Mouse (Mus musculus) neural tube, embryonic 14.5 days (tissue): ENCODE data around the gene Acin1. TPM values are rescaled to one million over a fixed set of nuclear protein-coding genes. Genes with fewer than 3 reads are reported as not detected.

Experiments used
- ATAC-seq: fragments of 200-750 bp; cut with Nextera tagmentation; 2 replicates; pipeline ENCODE4 v1.8.0; 2017; ENCODE audit warnings: low read depth, mild to moderate bottlenecking, moderate TSS enrichment, moderate library complexity
- H3K27ac ChIP-seq: fragments of 300-500 bp; sonication (generic); 2 replicates; pipeline ENCODE4 v1.5.1; 2014; ENCODE audit warnings: low read depth, mild to moderate bottlenecking, control low read depth, low read length, moderate library complexity, mixed read lengths
- H3K27me3 ChIP-seq: fragments of 300-500 bp; sonication (generic); 2 replicates; pipeline ENCODE4 v1.6.1; 2014; ENCODE audit warnings: low read length; ENCODE audit not compliant: control insufficient read depth, insufficient read depth
- H3K36me3 ChIP-seq: fragments of 300-500 bp; sonication (generic); 2 replicates; pipeline ENCODE4 v1.6.1; 2014; ENCODE audit warnings: low read length, mixed read lengths; ENCODE audit not compliant: control insufficient read depth, insufficient read depth
- H3K4me1 ChIP-seq: fragments of 300-500 bp; sonication (generic); 2 replicates; pipeline ENCODE4 v1.6.1; 2014; ENCODE audit warnings: low read length; ENCODE audit not compliant: control insufficient read depth, insufficient read depth
- H3K4me2 ChIP-seq: fragments of 300-500 bp; sonication (generic); 2 replicates; pipeline ENCODE4 v1.6.1; 2014; ENCODE audit warnings: mild to moderate bottlenecking, low read depth, low read length, control low read depth
- H3K4me3 ChIP-seq: fragments of 300-500 bp; sonication (generic); 2 replicates; pipeline ENCODE4 v1.5.1; 2014; ENCODE audit warnings: low read depth, low read length, control low read depth, mixed read lengths
- H3K9ac ChIP-seq: fragments of 300-500 bp; sonication (generic); replicated peaks from 2 replicates; pipeline ENCODE4 v1.6.1; 2014; ENCODE audit warnings: low read depth, mild to moderate bottlenecking, control low read depth, low read length, mixed read lengths
- H3K9me3 ChIP-seq: fragments of 300-500 bp; sonication (generic); 2 replicates; pipeline ENCODE4 v1.6.1; 2016; ENCODE audit warnings: low read length; ENCODE audit not compliant: control insufficient read depth
- WGBS: fragments of 180-500 bp; shearing (Covaris S2); extraction: QIAGEN DNeasy Blood & Tissue Kit; methylation state at CpG from one replicate; pipeline ENCODE4 v1.1.7; 2014; 5-methylcytosine and 5-hydroxymethylcytosine counted together
- polyA plus RNA-seq: library from polyadenylated mRNA; unstranded; fragments of >200 nt; fragmentation: Nextera tagmentation; extraction: Ambion mirVana; gene quantifications from 2 replicates; pipeline ENCODE4 v1.2.1, GENCODE M21; 2014

Acin1 gene
- polyA plus RNA-seq, 1 experiment from 2014 or later, result 118 TPM

GRCm38 (mm10) chr14:54630583-54631239 lies 56.0 kb downstream of the Acin1 start:
- Histone ChIP-seq H3K36me3 (peaks cover 26% of the 10 kb centered on the region), H3K4me1 (no peaks in the 10 kb centered on the region), H3K27ac (no peak overlapping the region), H3K4me2 (no peak overlapping the region), H3K9ac (no peak overlapping the region), H3K27me3 (no peaks in the 10 kb centered on the region), H3K9me3 (no peaks in the 10 kb centered on the region), H3K4me3 (no peak overlapping the region)
- ATAC-seq, result peak; percentile 57
- 73% methylated on average over 11 of the region's 11 CpGs for WGBS

- no peaks in the 10 kb centered on the region for H3K9me3 ChIP-seq
- H3K4me2 ChIP-seq, result no peak overlapping the region
- no peak overlapping the region for H3K9ac ChIP-seq
- H3K36me3 ChIP-seq, result peaks cover 26% of the 10 kb centered on the region
- H3K4me3 ChIP-seq, result no peak overlapping the region
- no peak overlapping the region for H3K27ac ChIP-seq
- WGBS, result 95% methylated on average over 2 of the region's 2 CpGs
- ATAC-seq, result no peak
- no peaks in the 10 kb centered on the region for H3K4me1 ChIP-seq
- H3K27me3 ChIP-seq, result no peaks in the 10 kb centered on the region
Observed at GRCm38 (mm10) chr14:54629797-54630196, 56.9 kb downstream of the Acin1 start.

GRCm38 (mm10) chr14:54628103-54628502 lies 58.6 kb downstream of the Acin1 start:
- no peak for ATAC-seq
- Histone ChIP-seq H3K4me1 (no peaks in the 10 kb centered on the region), H3K9ac (no peak overlapping the region), H3K9me3 (no peaks in the 10 kb centered on the region), H3K27me3 (no peaks in the 10 kb centered on the region), H3K4me3 (no peak overlapping the region), H3K36me3 (peaks cover 18% of the 10 kb centered on the region), H3K4me2 (no peak overlapping the region), H3K27ac (no peak overlapping the region)
- 72% methylated on average over 5 of the region's 5 CpGs for WGBS

DNA sequence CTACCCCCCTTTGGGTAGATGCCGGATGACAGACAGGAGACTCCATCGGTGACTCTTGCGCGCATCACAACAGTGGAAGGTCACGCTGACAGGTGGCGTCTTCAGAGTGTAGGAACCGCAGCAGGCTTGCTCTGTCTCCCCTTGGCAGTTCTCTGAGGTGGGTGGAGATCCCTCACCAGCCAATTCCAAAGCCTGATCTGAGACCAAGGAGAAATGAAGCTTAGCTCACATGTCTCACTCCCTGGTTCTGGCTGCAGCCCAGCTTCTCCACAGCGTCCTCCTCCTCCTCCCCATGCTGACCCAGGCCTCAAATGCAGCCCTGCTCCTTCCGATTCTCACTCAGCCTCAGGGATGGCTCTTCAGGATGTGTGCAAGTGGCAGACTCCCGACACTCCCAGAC lies 61.8 kb downstream of the Acin1 start:
- H3K4me2 ChIP-seq, result no peak overlapping the region
- no peaks in the 10 kb centered on the region for H3K4me1 ChIP-seq
- ATAC-seq, result no peak
- no peaks in the 10 kb centered on the region for H3K27me3 ChIP-seq
- no peaks in the 10 kb centered on the region for H3K9me3 ChIP-seq
- WGBS, result 78% methylated on average over 10 of the region's 10 CpGs
- no peaks in the 10 kb centered on the region for H3K36me3 ChIP-seq
- no peak overlapping the region for H3K9ac ChIP-seq
- no peak overlapping the region for H3K27ac ChIP-seq
- H3K4me3 ChIP-seq, result no peak overlapping the region

DNA sequence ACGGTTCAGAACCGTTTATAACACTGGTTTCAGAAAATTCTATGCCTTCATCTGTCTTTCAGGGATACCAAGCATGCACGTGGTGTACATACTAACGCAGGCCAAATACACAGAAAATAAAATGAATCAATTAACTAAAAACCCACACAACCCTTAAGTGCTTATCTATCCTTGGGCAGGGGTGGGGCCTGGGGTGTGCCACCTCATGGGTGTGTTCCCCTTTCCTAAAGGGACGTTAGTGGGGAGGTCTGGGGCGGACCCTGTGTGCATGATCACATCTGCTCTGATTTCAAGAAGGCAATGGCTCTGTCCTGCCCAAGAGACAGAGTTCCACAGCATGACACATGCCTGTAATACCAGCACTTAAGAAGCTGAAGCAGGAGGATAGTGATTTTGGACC lies 63.4 kb downstream of the Acin1 start:
- no peak overlapping the region for H3K9ac ChIP-seq

DNA sequence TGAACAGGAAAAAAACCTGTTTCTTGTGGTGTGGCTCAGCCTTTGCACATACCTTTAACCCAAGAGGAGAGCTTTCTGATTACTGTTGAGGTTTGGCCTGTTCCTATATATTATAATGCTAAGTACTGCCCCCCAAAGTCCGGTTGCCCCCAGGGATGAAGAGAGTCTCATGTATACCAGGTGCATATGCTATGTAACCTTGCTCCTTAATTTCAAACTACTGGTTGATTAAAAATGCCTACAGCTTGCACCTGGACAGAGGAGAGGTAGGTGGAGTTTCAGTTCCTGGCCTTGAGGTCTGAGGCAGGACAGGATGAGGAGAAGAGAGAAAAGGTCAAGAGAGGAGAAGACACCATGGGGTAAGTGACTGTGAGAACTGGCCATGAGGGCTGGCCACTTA lies 65.6 kb downstream of the Acin1 start, which contains the start of gene Psmb11:
Psmb11 (plus strand) TSS at position 301 of the 400 bp plus-strand sequence.
- Histone ChIP-seq H3K9me3 (no peaks in the 10 kb centered on the region), H3K4me2 (no peak within 1 kb of the TSS), H3K27ac (no peak within 1 kb of the TSS), H3K9ac (no peak within 1 kb of the TSS), H3K27me3 (no peaks in the 10 kb centered on the region), H3K4me1 (peaks cover 7% of the 10 kb centered on the region; the same call in 1 of the 2 replicates), H3K4me3 (no peak within 1 kb of the TSS), H3K36me3 (no peaks in the 10 kb centered on the region)
- WGBS, result 92% methylated on average over 1 of the region's 1 CpGs
- no peak for ATAC-seq

More for the DNA sequence above, 63.4 kb downstream of the Acin1 start:
- Histone ChIP-seq H3K9me3 (no peaks in the 10 kb centered on the region), H3K4me1 (no peaks in the 10 kb centered on the region), H3K36me3 (no peaks in the 10 kb centered on the region), H3K4me2 (no peak overlapping the region), H3K27ac (no peak overlapping the region), H3K27me3 (no peaks in the 10 kb centered on the region), H3K4me3 (no peak overlapping the region)
- 86% methylated on average over 6 of the region's 6 CpGs for WGBS
- ATAC-seq, result no peak

DNA sequence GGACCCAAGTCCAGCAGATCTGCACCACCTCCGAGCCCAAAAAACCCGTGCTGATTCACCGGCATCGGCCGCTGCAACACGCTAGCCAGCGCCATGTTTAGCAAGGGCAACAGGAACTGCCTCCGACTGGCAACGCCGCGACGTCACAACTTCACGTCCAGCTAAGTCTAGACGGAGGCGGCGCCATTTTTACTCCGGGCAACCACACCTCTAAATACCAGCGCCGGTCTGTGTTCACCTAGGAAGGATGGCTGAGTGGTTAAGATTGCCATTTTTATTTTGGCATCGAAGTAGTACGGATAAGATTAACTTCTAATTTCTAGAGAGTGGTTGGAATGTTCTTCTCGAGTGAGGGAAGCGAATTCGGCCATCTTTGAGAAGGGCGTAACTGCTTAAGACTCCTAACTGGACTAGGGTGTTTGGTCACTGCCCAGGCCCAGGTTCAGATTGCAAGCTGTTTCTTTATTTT lies 68.8 kb downstream of the Acin1 start, which contains the start of gene Psmb5:
Psmb5 (minus strand) TSS at position 126 of the 469 bp plus-strand sequence.
- Histone ChIP-seq H3K4me3 (peak within 1 kb of the TSS; percentile 80), H3K9me3 (no peaks in the 10 kb centered on the region), H3K27me3 (no peaks in the 10 kb centered on the region), H3K27ac (peak within 1 kb of the TSS; percentile 78), H3K36me3 (0 out of 2 replicates have a peak, but pooled peaks cover 6% of the 10 kb centered on the region), H3K4me1 (peaks cover 7% of the 10 kb centered on the region; the same call in 1 of the 2 replicates), H3K4me2 (peak within 1 kb of the TSS; percentile 83), H3K9ac (peak within 1 kb of the TSS; percentile 85)
- WGBS, result under 1% methylated on average over 22 of the region's 25 CpGs
- peak; percentile 88 for ATAC-seq

- Histone ChIP-seq H3K4me1 (peaks cover 7% of the 10 kb centered on the region; the same call in 1 of the 2 replicates), H3K9ac (peak overlapping the region; percentile 85), H3K27ac (peak overlapping the region; percentile 78), H3K36me3 (peaks cover 9% of the 10 kb centered on the region; the same call in 1 of the 2 replicates), H3K4me2 (peak overlapping the region; percentile 83), H3K4me3 (peak overlapping the region; percentile 80), H3K9me3 (no peaks in the 10 kb centered on the region), H3K27me3 (no peaks in the 10 kb centered on the region)
- ATAC-seq, result peak; percentile 72
- WGBS, result 2% methylated on average over 36 of the region's 38 CpGs
Observed at GRCm38 (mm10) chr14:54617152-54617896, 69.4 kb downstream of the Acin1 start.
